Mouse (Mus musculus): Measurements from ENCODE around the gene Zfp36. TPM values are rescaled to one million over a fixed set of nuclear protein-coding genes. Genes with fewer than 3 reads are reported as not detected.

Zfp36 gene
- polyA plus RNA-seq (2015; fragmentation: Nextera tagmentation; extraction: Ambion mirVana), result 29.1 and 29.4 TPM in 2 replicates

DNA sequence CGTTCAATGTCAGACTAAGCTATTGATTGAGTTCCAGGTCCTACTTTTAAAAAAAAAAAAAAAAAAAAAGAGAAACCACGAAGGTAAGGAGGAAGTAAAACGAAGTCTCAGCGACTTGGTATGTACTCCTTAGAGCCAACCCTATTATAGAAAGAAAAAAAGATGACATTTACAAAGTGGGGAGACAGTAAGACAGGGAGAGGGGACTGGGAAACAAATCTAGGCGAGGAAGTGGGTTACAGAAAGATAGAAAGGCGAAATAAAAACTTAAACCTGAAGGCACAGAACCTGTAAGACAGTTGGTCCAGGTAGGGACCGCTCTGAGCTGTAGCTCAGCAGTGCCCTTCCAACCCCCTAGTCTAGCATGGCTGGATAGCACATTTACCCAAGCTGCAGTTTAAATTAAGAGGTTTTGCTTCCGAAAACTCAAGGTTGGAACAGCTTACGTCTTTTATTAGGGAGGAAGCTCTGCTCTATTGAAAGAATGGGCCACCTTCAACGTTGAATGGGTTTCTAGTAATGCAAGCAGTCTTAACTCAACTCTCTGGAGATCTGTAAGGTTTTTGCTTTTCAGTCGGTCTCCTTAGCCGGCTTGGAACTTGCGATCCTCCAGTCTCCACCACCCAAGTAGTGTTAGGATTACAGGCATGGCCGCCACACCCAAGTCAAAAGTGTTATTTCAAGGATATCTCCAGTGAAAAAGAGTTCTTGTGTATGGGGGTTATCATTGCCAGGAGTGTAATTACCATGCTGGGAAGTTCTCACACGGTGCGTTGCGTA, at the start of gene Zfp36:
Gene Zfp36 (minus strand): TSS at position 17 of the 780 bp plus-strand sequence.
- Histone ChIP-seq H3K36me3 (ENCODE audit: control insufficient read depth, insufficient read depth, low read length) (peaks cover 7% of the 10 kb centered on the region; the same call in 1 of the 2 replicates), H3K9ac (ENCODE audit: low read length) (peak within 1 kb of the TSS; percentile 98), H3K4me3 (ENCODE audit: low read depth, low read length) (peak within 1 kb of the TSS; percentile 88), H3K27ac (replicated peaks) (peak within 1 kb of the TSS; percentile 100), H3K4me1 (replicated peaks; ENCODE audit: control insufficient read depth, insufficient read depth) (peaks cover 14% of the 10 kb centered on the region; the same call in 1 of the 2 replicates), H3K9me3 (ENCODE audit: control insufficient read depth, low read length) (no peaks in the 10 kb centered on the region), H3K27me3 (ENCODE audit: control insufficient read depth, insufficient read depth, low read length) (no peaks in the 10 kb centered on the region), H3K4me2 (replicated peaks; ENCODE audit: low read depth) (peak within 1 kb of the TSS; percentile 95)
- TF ChIP-seq EP300 (optimal IDR thresholded peaks at IDR 0.05) (no peak), CTCF (IDR thresholded peaks at IDR 0.05; ENCODE audit: low read depth) (no peak)
- ATAC-seq (ENCODE audit: low FRiP score, low TSS enrichment) (no peak), DNase-seq (ENCODE audit: low spot score) (no peak)
- 25% methylated on average over 17 of the region's 17 CpGs for WGBS

DNA sequence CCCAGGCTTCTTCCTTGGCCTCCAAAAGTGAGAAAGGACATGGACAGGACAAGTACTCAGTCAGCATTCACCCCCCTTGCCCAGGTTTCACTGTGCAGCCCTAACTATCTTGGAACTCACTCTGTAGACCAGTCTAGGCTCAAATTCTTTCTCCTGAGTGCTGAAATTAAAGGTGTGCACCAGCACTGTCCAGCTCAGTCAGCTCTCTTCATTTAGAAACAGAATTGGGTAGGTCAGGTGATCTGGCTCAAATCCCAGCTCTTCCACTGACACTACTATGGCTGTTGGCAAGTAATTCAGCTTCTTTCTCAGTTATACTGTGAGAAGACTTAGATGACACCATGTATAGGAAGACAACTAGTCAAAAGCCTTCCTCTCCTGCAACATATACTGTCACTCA, 47.7 kb upstream of the Zfp36 start:
- no peaks in the 10 kb centered on the region for H3K9me3 ChIP-seq (ENCODE audit: control insufficient read depth, low read length)
- H3K9ac ChIP-seq (ENCODE audit: low read length), result no peak overlapping the region
- H3K27me3 ChIP-seq (ENCODE audit: control insufficient read depth, insufficient read depth, low read length), result no peaks in the 10 kb centered on the region
- H3K4me3 ChIP-seq (ENCODE audit: low read depth, low read length), result no peak overlapping the region
- ATAC-seq (ENCODE audit: low FRiP score, low TSS enrichment) (no peak), DNase-seq (ENCODE audit: low spot score) (no peak)
- H3K4me1 ChIP-seq (replicated peaks; ENCODE audit: control insufficient read depth, insufficient read depth), result no peaks in the 10 kb centered on the region
- TF ChIP-seq CTCF (IDR thresholded peaks at IDR 0.05; ENCODE audit: low read depth) (no peak), EP300 (optimal IDR thresholded peaks at IDR 0.05) (no peak)
- no peak overlapping the region for H3K4me2 ChIP-seq (replicated peaks; ENCODE audit: low read depth)
- no peak overlapping the region for H3K27ac ChIP-seq (replicated peaks)
- H3K36me3 ChIP-seq (ENCODE audit: control insufficient read depth, insufficient read depth, low read length), result peaks cover 10% of the 10 kb centered on the region

DNA sequence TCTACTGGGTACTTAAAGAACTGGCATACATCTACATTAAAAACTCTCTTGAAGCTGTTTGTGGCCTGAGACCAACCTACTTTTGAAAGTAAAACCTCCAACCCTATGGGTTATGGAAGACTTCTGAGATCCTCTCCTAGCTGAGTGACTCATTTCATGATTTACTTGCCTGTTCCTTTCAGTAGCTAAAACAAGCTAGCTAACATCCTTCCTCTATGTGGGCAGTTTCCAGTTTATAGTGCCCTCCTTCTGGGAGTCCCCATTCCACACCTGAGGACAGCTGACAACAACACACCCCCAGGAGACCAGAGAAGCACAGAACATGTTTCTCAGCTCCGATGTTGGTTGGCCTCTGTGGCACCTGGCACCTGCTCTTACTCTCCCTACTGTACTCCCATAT, 43.0 kb upstream of the Zfp36 start:
- 90% methylated on average over 1 of the region's 1 CpGs for WGBS
- H3K27ac ChIP-seq (replicated peaks), result no peak overlapping the region
- H3K36me3 ChIP-seq (ENCODE audit: control insufficient read depth, insufficient read depth, low read length), result peaks cover 13% of the 10 kb centered on the region
- H3K4me3 ChIP-seq (ENCODE audit: low read depth, low read length), result no peak overlapping the region
- TF ChIP-seq CTCF (IDR thresholded peaks at IDR 0.05; ENCODE audit: low read depth) (no peak), EP300 (optimal IDR thresholded peaks at IDR 0.05) (no peak)
- H3K4me1 ChIP-seq (replicated peaks; ENCODE audit: control insufficient read depth, insufficient read depth), result no peaks in the 10 kb centered on the region
- H3K9me3 ChIP-seq (ENCODE audit: control insufficient read depth, low read length), result no peaks in the 10 kb centered on the region
- no peak overlapping the region for H3K9ac ChIP-seq (ENCODE audit: low read length)
- DNase-seq (ENCODE audit: low spot score) (no peak), ATAC-seq (ENCODE audit: low FRiP score, low TSS enrichment) (no peak)
- no peaks in the 10 kb centered on the region for H3K27me3 ChIP-seq (ENCODE audit: control insufficient read depth, insufficient read depth, low read length)
- no peak overlapping the region for H3K4me2 ChIP-seq (replicated peaks; ENCODE audit: low read depth)

DNA sequence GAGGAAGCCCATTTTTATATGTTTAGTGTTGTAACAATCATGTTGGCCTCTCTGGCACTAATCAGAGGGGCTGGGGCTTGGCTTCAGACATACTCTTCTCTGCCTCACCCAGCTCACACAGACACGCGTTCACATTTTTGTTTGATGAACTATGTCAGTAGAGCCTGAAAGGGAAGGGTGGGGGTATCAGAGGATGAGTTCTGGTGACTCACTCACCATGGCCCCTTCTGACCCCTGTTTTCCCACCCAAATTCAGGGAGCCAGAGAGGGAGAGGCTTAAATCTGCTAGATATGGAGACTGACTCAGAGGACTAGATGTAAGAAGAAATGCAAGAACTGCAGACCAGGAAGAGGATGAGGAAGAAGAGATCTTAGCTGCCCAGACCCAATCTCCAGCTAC, 39.4 kb upstream of the Zfp36 start:
- 91% methylated on average over 2 of the region's 2 CpGs for WGBS
- Histone ChIP-seq H3K27me3 (ENCODE audit: control insufficient read depth, insufficient read depth, low read length) (no peaks in the 10 kb centered on the region), H3K27ac (replicated peaks) (peak overlapping the region; percentile 49; the same call in 1 of the 2 replicates), H3K4me2 (replicated peaks; ENCODE audit: low read depth) (no peak overlapping the region), H3K9ac (ENCODE audit: low read length) (no peak overlapping the region), H3K9me3 (ENCODE audit: control insufficient read depth, low read length) (no peaks in the 10 kb centered on the region), H3K4me1 (replicated peaks; ENCODE audit: control insufficient read depth, insufficient read depth) (no peaks in the 10 kb centered on the region), H3K36me3 (ENCODE audit: control insufficient read depth, insufficient read depth, low read length) (peaks cover 13% of the 10 kb centered on the region), H3K4me3 (ENCODE audit: low read depth, low read length) (no peak overlapping the region)
- TF ChIP-seq CTCF (IDR thresholded peaks at IDR 0.05; ENCODE audit: low read depth) (no peak), EP300 (optimal IDR thresholded peaks at IDR 0.05) (no peak)
- peak; percentile 51; the same call in 1 of the 2 replicates for ATAC-seq (ENCODE audit: low FRiP score, low TSS enrichment)
- no peak for DNase-seq (ENCODE audit: low spot score)

DNA sequence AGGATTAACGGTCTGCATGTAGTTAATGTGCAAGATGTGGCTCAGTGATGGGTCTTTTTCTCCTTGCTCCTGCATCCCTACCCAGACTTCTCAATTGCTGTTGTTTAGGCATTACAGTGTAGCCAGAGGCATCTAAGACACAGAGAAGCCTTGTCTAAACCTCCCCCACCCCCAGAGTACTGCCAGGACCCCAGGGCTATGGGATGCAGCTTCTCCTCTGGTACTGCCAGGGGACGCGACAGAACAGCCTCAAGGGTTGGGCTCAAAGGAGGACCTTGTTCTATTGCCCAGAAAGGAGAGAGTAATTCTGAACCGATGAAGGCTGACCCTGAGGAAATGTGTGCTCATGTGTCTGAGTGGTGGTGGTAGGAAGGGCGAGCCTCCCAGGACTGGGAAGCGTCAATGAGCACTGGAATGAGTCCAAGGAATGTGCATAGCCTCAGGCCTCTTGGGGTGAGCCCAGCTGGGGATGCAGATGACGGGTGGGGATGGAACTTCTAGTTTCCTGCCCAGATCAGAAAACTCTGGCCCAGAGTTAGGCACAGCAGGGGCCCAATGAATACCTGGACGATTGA, 38.1 kb upstream of the Zfp36 start:
- H3K4me1 ChIP-seq (replicated peaks; ENCODE audit: control insufficient read depth, insufficient read depth), result no peaks in the 10 kb centered on the region
- ATAC-seq (ENCODE audit: low FRiP score, low TSS enrichment) (peak; percentile 58; the same call in 1 of the 2 replicates), DNase-seq (ENCODE audit: low spot score) (no peak)
- H3K9ac ChIP-seq (ENCODE audit: low read length), result no peak overlapping the region
- TF ChIP-seq CTCF (IDR thresholded peaks at IDR 0.05; ENCODE audit: low read depth) (no peak), EP300 (optimal IDR thresholded peaks at IDR 0.05) (no peak)
- H3K4me2 ChIP-seq (replicated peaks; ENCODE audit: low read depth), result no peak overlapping the region
- 49% methylated on average over 8 of the region's 8 CpGs for WGBS
- H3K9me3 ChIP-seq (ENCODE audit: control insufficient read depth, low read length), result no peaks in the 10 kb centered on the region
- H3K27me3 ChIP-seq (ENCODE audit: control insufficient read depth, insufficient read depth, low read length), result no peaks in the 10 kb centered on the region
- H3K36me3 ChIP-seq (ENCODE audit: control insufficient read depth, insufficient read depth, low read length), result peaks cover 16% of the 10 kb centered on the region
- H3K4me3 ChIP-seq (ENCODE audit: low read depth, low read length), result no peak overlapping the region
- H3K27ac ChIP-seq (replicated peaks), result 0 out of 2 replicates have a peak overlapping the region, but pooled peaks have one; percentile 1

DNA sequence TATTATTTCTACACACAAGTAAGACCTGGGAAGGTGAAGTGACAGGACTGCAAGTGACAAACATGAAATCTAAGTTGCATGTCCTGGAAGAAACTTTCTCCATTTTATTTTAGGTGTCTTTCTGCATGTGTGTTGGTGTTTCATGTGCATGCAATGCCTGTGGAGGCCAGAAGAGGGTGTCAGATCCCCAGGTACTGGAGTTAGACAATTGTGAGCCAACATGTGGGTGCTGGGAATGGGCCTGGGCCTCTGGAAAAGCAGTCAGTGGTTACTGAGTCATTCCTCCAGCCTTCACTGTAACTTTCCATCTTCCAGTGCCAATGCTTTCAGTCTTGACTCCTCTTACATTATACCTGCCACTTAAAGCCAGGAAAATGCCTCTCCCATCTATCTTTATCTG, 37.3 kb upstream of the Zfp36 start:
- DNase-seq (ENCODE audit: low spot score) (no peak), ATAC-seq (ENCODE audit: low FRiP score, low TSS enrichment) (no peak)
- H3K36me3 ChIP-seq (ENCODE audit: control insufficient read depth, insufficient read depth, low read length), result peaks cover 15% of the 10 kb centered on the region
- no peaks in the 10 kb centered on the region for H3K27me3 ChIP-seq (ENCODE audit: control insufficient read depth, insufficient read depth, low read length)
- no peak for TF ChIP-seq EP300 (optimal IDR thresholded peaks at IDR 0.05)
- TF ChIP-seq CTCF (IDR thresholded peaks at IDR 0.05; ENCODE audit: low read depth), result peak; percentile 42
- H3K4me1 ChIP-seq (replicated peaks; ENCODE audit: control insufficient read depth, insufficient read depth), result no peaks in the 10 kb centered on the region
- H3K27ac ChIP-seq (replicated peaks), result no peak overlapping the region
- H3K9ac ChIP-seq (ENCODE audit: low read length), result no peak overlapping the region
- H3K4me3 ChIP-seq (ENCODE audit: low read depth, low read length), result no peak overlapping the region
- no peak overlapping the region for H3K4me2 ChIP-seq (replicated peaks; ENCODE audit: low read depth)
- H3K9me3 ChIP-seq (ENCODE audit: control insufficient read depth, low read length), result no peaks in the 10 kb centered on the region
